Mouse (Mus musculus): ENCODE data around the gene Vps13c. TPM values are rescaled to one million over a fixed set of nuclear protein-coding genes. Genes with fewer than 3 reads are reported as not detected.

Gene Vps13c
- polyA plus RNA-seq, 1 experiment from 2014 or later: 9.9 TPM

GRCm38 (mm10) chr9:67825527-67825926, 14.7 kb upstream of the Vps13c start:
- no peaks in the 10 kb centered on the region for H3K36me3 ChIP-seq (ENCODE audit: control insufficient read depth, insufficient read depth, low read length)
- H3K4me2 ChIP-seq (ENCODE audit: low read length): no peak overlapping the region
- no peaks in the 10 kb centered on the region for H3K9me3 ChIP-seq (replicated peaks; ENCODE audit: control insufficient read depth, low read length, poor library complexity, severe bottlenecking)
- H3K27ac ChIP-seq (ENCODE audit: low read length): no peak overlapping the region
- H3K9ac ChIP-seq (ENCODE audit: low read depth, low read length): no peak overlapping the region
- 89% methylated on average over 7 of the region's 7 CpGs for WGBS
- peaks cover 2% of the 10 kb centered on the region; the same call in 1 of the 2 replicates for H3K4me1 ChIP-seq (ENCODE audit: control insufficient read depth, insufficient read depth, low read length)
- no peak overlapping the region for H3K4me3 ChIP-seq (ENCODE audit: low read depth, low read length)
- H3K27me3 ChIP-seq (ENCODE audit: control insufficient read depth, insufficient read depth, low read depth, low read length): peaks cover 11% of the 10 kb centered on the region
- ATAC-seq: no peak

GRCm38 (mm10) chr9:67828182-67828581, 12.0 kb upstream of the Vps13c start:
- ATAC-seq: no peak
- H3K9me3 ChIP-seq (replicated peaks; ENCODE audit: control insufficient read depth, low read length, poor library complexity, severe bottlenecking): no peaks in the 10 kb centered on the region
- H3K4me3 ChIP-seq (ENCODE audit: low read depth, low read length): no peak overlapping the region
- no peak overlapping the region for H3K27ac ChIP-seq (ENCODE audit: low read length)
- H3K9ac ChIP-seq (ENCODE audit: low read depth, low read length): no peak overlapping the region
- no peaks in the 10 kb centered on the region for H3K36me3 ChIP-seq (ENCODE audit: control insufficient read depth, insufficient read depth, low read length)
- no peak overlapping the region for H3K4me2 ChIP-seq (ENCODE audit: low read length)
- WGBS: 9% methylated on average over 3 of the region's 3 CpGs
- peaks cover 14% of the 10 kb centered on the region; the same call in 1 of the 2 replicates for H3K4me1 ChIP-seq (ENCODE audit: control insufficient read depth, insufficient read depth, low read length)
- H3K27me3 ChIP-seq (ENCODE audit: control insufficient read depth, insufficient read depth, low read depth, low read length): peaks cover 22% of the 10 kb centered on the region

GRCm38 (mm10) chr9:67830411-67831358, 9.5 kb upstream of the Vps13c start:
- Histone ChIP-seq H3K9ac (ENCODE audit: low read depth, low read length) (peak overlapping the region; percentile 64), H3K4me1 (ENCODE audit: control insufficient read depth, insufficient read depth, low read length) (peaks cover 14% of the 10 kb centered on the region; the same call in 1 of the 2 replicates), H3K27me3 (ENCODE audit: control insufficient read depth, insufficient read depth, low read depth, low read length) (peaks cover 26% of the 10 kb centered on the region), H3K27ac (ENCODE audit: low read length) (0 out of 2 replicates have a peak overlapping the region, but pooled peaks have one; percentile 22), H3K4me2 (ENCODE audit: low read length) (peak overlapping the region; percentile 71), H3K9me3 (replicated peaks; ENCODE audit: control insufficient read depth, low read length, poor library complexity, severe bottlenecking) (no peaks in the 10 kb centered on the region), H3K4me3 (ENCODE audit: low read depth, low read length) (peak overlapping the region; percentile 61), H3K36me3 (ENCODE audit: control insufficient read depth, insufficient read depth, low read length) (no peaks in the 10 kb centered on the region)
- peak; percentile 79 for ATAC-seq
- 4% methylated on average over 43 of the region's 84 CpGs for WGBS

GRCm38 (mm10) chr9:67831359-67832045, 8.7 kb upstream of the Vps13c start:
- ATAC-seq: peak; percentile 68
- no peaks in the 10 kb centered on the region for H3K36me3 ChIP-seq (ENCODE audit: control insufficient read depth, insufficient read depth, low read length)
- H3K9ac ChIP-seq (ENCODE audit: low read depth, low read length): peak overlapping the region; percentile 64
- peaks cover 14% of the 10 kb centered on the region; the same call in 1 of the 2 replicates for H3K4me1 ChIP-seq (ENCODE audit: control insufficient read depth, insufficient read depth, low read length)
- H3K27ac ChIP-seq (ENCODE audit: low read length): no peak overlapping the region
- WGBS: 2% methylated on average over 57 of the region's 57 CpGs
- peak overlapping the region; percentile 71 for H3K4me2 ChIP-seq (ENCODE audit: low read length)
- H3K9me3 ChIP-seq (replicated peaks; ENCODE audit: control insufficient read depth, low read length, poor library complexity, severe bottlenecking): no peaks in the 10 kb centered on the region
- H3K4me3 ChIP-seq (ENCODE audit: low read depth, low read length): peak overlapping the region; percentile 61
- H3K27me3 ChIP-seq (ENCODE audit: control insufficient read depth, insufficient read depth, low read depth, low read length): peaks cover 26% of the 10 kb centered on the region

GRCm38 (mm10) chr9:67832046-67832605, 8.1 kb upstream of the Vps13c start, which contains the start of gene C2cd4a:
Gene C2cd4a, minus strand, starts transcription at chr9:67832330.
- Histone ChIP-seq H3K4me1 (ENCODE audit: control insufficient read depth, insufficient read depth, low read length) (peaks cover 14% of the 10 kb centered on the region; the same call in 1 of the 2 replicates), H3K4me3 (ENCODE audit: low read depth, low read length) (peak within 1 kb of the TSS; percentile 61), H3K27me3 (ENCODE audit: control insufficient read depth, insufficient read depth, low read depth, low read length) (peaks cover 26% of the 10 kb centered on the region), H3K9ac (ENCODE audit: low read depth, low read length) (peak within 1 kb of the TSS; percentile 64), H3K9me3 (replicated peaks; ENCODE audit: control insufficient read depth, low read length, poor library complexity, severe bottlenecking) (no peaks in the 10 kb centered on the region), H3K4me2 (ENCODE audit: low read length) (peak within 1 kb of the TSS; percentile 71), H3K27ac (ENCODE audit: low read length) (no peak within 1 kb of the TSS), H3K36me3 (ENCODE audit: control insufficient read depth, insufficient read depth, low read length) (no peaks in the 10 kb centered on the region)
- 4% methylated on average over 20 of the region's 20 CpGs for WGBS
- ATAC-seq: no peak

- 87% methylated on average over 5 of the region's 5 CpGs for WGBS
- no peak overlapping the region for H3K4me2 ChIP-seq (ENCODE audit: low read length)
- no peaks in the 10 kb centered on the region for H3K9me3 ChIP-seq (replicated peaks; ENCODE audit: control insufficient read depth, low read length, poor library complexity, severe bottlenecking)
- no peak overlapping the region for H3K27ac ChIP-seq (ENCODE audit: low read length)
- peaks cover 23% of the 10 kb centered on the region for H3K27me3 ChIP-seq (ENCODE audit: control insufficient read depth, insufficient read depth, low read depth, low read length)
- no peak overlapping the region for H3K9ac ChIP-seq (ENCODE audit: low read depth, low read length)
- H3K4me1 ChIP-seq (ENCODE audit: control insufficient read depth, insufficient read depth, low read length): peaks cover 16% of the 10 kb centered on the region
- no peak overlapping the region for H3K4me3 ChIP-seq (ENCODE audit: low read depth, low read length)
- H3K36me3 ChIP-seq (ENCODE audit: control insufficient read depth, insufficient read depth, low read length): no peaks in the 10 kb centered on the region
- ATAC-seq: no peak
These were observed 5.7 kb upstream of the Vps13c start for GRCm38 (mm10) chr9:67834535-67834934.

GRCm38 (mm10) chr9:67837311-67837710, 2.9 kb upstream of the Vps13c start:
- 83% methylated on average over 2 of the region's 2 CpGs for WGBS
- H3K4me3 ChIP-seq (ENCODE audit: low read depth, low read length): no peak overlapping the region
- no peaks in the 10 kb centered on the region for H3K9me3 ChIP-seq (replicated peaks; ENCODE audit: control insufficient read depth, low read length, poor library complexity, severe bottlenecking)
- H3K4me2 ChIP-seq (ENCODE audit: low read length): no peak overlapping the region
- H3K27ac ChIP-seq (ENCODE audit: low read length): no peak overlapping the region
- no peaks in the 10 kb centered on the region for H3K36me3 ChIP-seq (ENCODE audit: control insufficient read depth, insufficient read depth, low read length)
- ATAC-seq: no peak
- H3K9ac ChIP-seq (ENCODE audit: low read depth, low read length): no peak overlapping the region
- peaks cover 8% of the 10 kb centered on the region for H3K27me3 ChIP-seq (ENCODE audit: control insufficient read depth, insufficient read depth, low read depth, low read length)
- peaks cover 16% of the 10 kb centered on the region for H3K4me1 ChIP-seq (ENCODE audit: control insufficient read depth, insufficient read depth, low read length)

- Histone ChIP-seq H3K9ac (ENCODE audit: low read depth, low read length) (no peak overlapping the region), H3K27ac (ENCODE audit: low read length) (no peak overlapping the region)
- WGBS: 75% methylated on average over 5 of the region's 5 CpGs
These were observed 2.6 kb downstream of the Vps13c start for GRCm38 (mm10) chr9:67842797-67843196.

More at GRCm38 (mm10) chr9:67842797-67843196, 2.6 kb downstream of the Vps13c start:
- H3K4me2 ChIP-seq (ENCODE audit: low read length): no peak overlapping the region
- H3K4me1 ChIP-seq (ENCODE audit: control insufficient read depth, insufficient read depth, low read length): peaks cover 16% of the 10 kb centered on the region
- no peak overlapping the region for H3K4me3 ChIP-seq (ENCODE audit: low read depth, low read length)
- ATAC-seq: no peak
- H3K36me3 ChIP-seq (ENCODE audit: control insufficient read depth, insufficient read depth, low read length): no peaks in the 10 kb centered on the region
- H3K9me3 ChIP-seq (replicated peaks; ENCODE audit: control insufficient read depth, low read length, poor library complexity, severe bottlenecking): no peaks in the 10 kb centered on the region
- H3K27me3 ChIP-seq (ENCODE audit: control insufficient read depth, insufficient read depth, low read depth, low read length): no peaks in the 10 kb centered on the region

Measured in midbrain, embryonic 16.5 days (tissue).